Mouse (Mus musculus): ENCODE data around the gene Prkcz. TPM values are rescaled to one million over a fixed set of nuclear protein-coding genes. Genes with fewer than 3 reads are reported as not detected.

Prkcz gene
- total and polyA plus RNA-seq, 3 experiments = 0.16 to 11.8 (median 1.6) TPM

DNA sequence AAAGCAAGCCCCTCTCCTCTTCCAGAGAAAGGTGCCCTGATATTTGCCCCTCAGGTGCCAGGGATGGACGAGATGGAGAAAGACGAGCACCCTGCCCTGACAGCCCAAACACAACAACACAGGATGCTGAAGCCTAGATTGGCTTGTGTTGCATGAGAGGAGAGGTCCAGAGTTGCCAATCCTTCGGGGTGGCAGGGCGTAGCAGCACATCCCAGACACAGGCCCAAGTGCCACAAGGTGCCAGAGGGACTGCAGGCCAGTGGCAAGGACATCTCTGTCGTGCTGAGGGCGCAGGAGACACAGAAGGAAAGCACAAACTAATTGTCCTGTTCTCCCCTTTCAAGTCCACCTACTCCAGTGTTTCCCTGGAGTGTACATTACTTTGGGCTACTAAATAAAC, 147.0 kb downstream of the Prkcz start:
- Histone ChIP-seq H3K4me2 (ENCODE audit: insufficient read depth, low read depth, poor library complexity, severe bottlenecking) (no peak overlapping the region), H3K4me3 (replicated peaks in 1 of 3; ENCODE audit: low read depth in 2 of 3, low read length in 2 of 3, poor library complexity in 1 of 3) (no peak overlapping the region), H3K36me3 (replicated peaks in 1 of 2; ENCODE audit: control insufficient read depth in 1 of 2, insufficient read depth in 1 of 2, low read length in 1 of 2) (peaks cover 19 to 86% of the 10 kb centered on the region in 2 experiments), H3K27ac (ENCODE audit: insufficient read depth, low read depth) (no peak overlapping the region), H3K27me3 (replicated peaks) (no peaks in the 10 kb centered on the region), H3K9ac (ENCODE audit: insufficient read depth, low read depth) (no peak overlapping the region), H3K4me1 (ENCODE audit: control insufficient read depth in 1 of 2, insufficient read depth in 2 of 2) (peaks cover 45 to 86% of the 10 kb centered on the region in 2 experiments), H3K79me2 (replicated peaks; ENCODE audit: control insufficient read depth, extremely low read depth, insufficient read depth, poor library complexity, severe bottlenecking) (peaks cover 98% of the 10 kb centered on the region), H3K9me3 (replicated peaks; ENCODE audit: low read length) (no peaks in the 10 kb centered on the region)
- TF ChIP-seq USF2 (conservative IDR thresholded peaks at IDR 0.05; ENCODE audit: low read depth, low read length) = no peak
- no peak for TF ChIP-seq ZKSCAN1 (IDR thresholded peaks at IDR 0.05; ENCODE audit: borderline replicate concordance, low read depth, low read length)
- no peak for TF ChIP-seq JUND (conservative IDR thresholded peaks at IDR 0.05; ENCODE audit: low read depth, low read length)
- no peak for TF ChIP-seq MYC (IDR thresholded peaks at IDR 0.05; ENCODE audit: low read depth, low read length)
- TF ChIP-seq ZNF384 (IDR thresholded peaks at IDR 0.05; ENCODE audit: low read depth, low read length) = no peak
- TF ChIP-seq SIN3A (IDR thresholded peaks at IDR 0.05; ENCODE audit: low read length) = no peak
- TF ChIP-seq ELF1 (IDR thresholded peaks at IDR 0.05; ENCODE audit: low read depth, low read length) = no peak
- TF ChIP-seq CHD1 (IDR thresholded peaks at IDR 0.05; ENCODE audit: low read depth, low read length) = no peak
- no peak for TF ChIP-seq CHD2 (IDR thresholded peaks at IDR 0.05; ENCODE audit: low read length)
- no peak for TF ChIP-seq MEF2A (IDR thresholded peaks at IDR 0.05; ENCODE audit: borderline replicate concordance, low read depth, low read length)
- no peak for TF ChIP-seq HCFC1 (IDR thresholded peaks at IDR 0.05; ENCODE audit: low read depth, low read length)
- no peak for TF ChIP-seq USF1 (IDR thresholded peaks at IDR 0.05; ENCODE audit: low read depth, low read length)
- no peak for TF ChIP-seq RCOR1 (conservative IDR thresholded peaks at IDR 0.05; ENCODE audit: low read depth, low read length)
- TF ChIP-seq MAX (IDR thresholded peaks at IDR 0.05; ENCODE audit: low read length) = no peak
- no peak for TF ChIP-seq MAFK (IDR thresholded peaks at IDR 0.05; ENCODE audit: insufficient replicate concordance, low read length)
- dilution Hi-C loops (cut with MboI; ENCODE audit: extremely low pct_ligation_motif_present, extremely low pct_unique_long_range_greater_than_20kb, low sequenced_read_pairs) (no loop called here), in situ Hi-C loops (cut with MboI; ENCODE audit: low pct_ligation_motif_present, low pct_unique_long_range_greater_than_20kb, low sequenced_read_pairs) (no loop called here)
- no peak for DNase-seq (ENCODE audit: extremely low read depth)

DNA sequence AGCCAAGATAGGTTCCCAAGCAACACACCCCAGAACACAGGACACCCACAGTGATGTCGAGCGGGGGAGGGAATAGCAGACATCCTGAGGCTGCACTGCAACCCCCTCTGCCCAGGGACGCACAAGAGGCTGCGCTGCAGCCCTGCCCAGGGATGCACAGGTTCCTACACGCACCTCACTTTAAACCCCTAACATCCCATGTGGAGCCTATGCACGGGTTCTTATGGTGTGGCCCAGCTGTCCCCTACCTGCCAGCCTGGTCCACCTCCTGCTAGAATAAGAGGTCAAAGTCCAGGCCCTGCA, 147.5 kb downstream of the Prkcz start:
- H3K36me3 ChIP-seq (replicated peaks in 1 of 2; ENCODE audit: control insufficient read depth in 1 of 2, insufficient read depth in 1 of 2, low read length in 1 of 2) = peaks cover 19 to 90% of the 10 kb centered on the region in 2 experiments
- no peak overlapping the region for H3K4me2 ChIP-seq (ENCODE audit: insufficient read depth, low read depth, poor library complexity, severe bottlenecking)
- H3K27me3 ChIP-seq (replicated peaks) = no peaks in the 10 kb centered on the region
- no peak overlapping the region for H3K9ac ChIP-seq (ENCODE audit: insufficient read depth, low read depth)
- no peak for DNase-seq (ENCODE audit: extremely low read depth)
- H3K4me3 ChIP-seq (replicated peaks in 1 of 3; ENCODE audit: low read depth in 2 of 3, low read length in 2 of 3, poor library complexity in 1 of 3) = no peak overlapping the region
- no peaks in the 10 kb centered on the region for H3K9me3 ChIP-seq (replicated peaks; ENCODE audit: low read length)
- H3K4me1 ChIP-seq (ENCODE audit: control insufficient read depth in 1 of 2, insufficient read depth in 2 of 2) = peaks cover 49 to 85% of the 10 kb centered on the region in 2 experiments
- peaks cover 98% of the 10 kb centered on the region for H3K79me2 ChIP-seq (replicated peaks; ENCODE audit: control insufficient read depth, extremely low read depth, insufficient read depth, poor library complexity, severe bottlenecking)
- dilution Hi-C loops (cut with MboI; ENCODE audit: extremely low pct_ligation_motif_present, extremely low pct_unique_long_range_greater_than_20kb, low sequenced_read_pairs) (no loop called here), in situ Hi-C loops (cut with MboI; ENCODE audit: low pct_ligation_motif_present, low pct_unique_long_range_greater_than_20kb, low sequenced_read_pairs) (no loop called here)
- TF ChIP-seq IRF4 (IDR thresholded peaks at IDR 0.05; ENCODE audit: low read depth, low read length) = no peak
- no peak for TF ChIP-seq RCOR1 (conservative IDR thresholded peaks at IDR 0.05; ENCODE audit: low read depth, low read length)
- no peak overlapping the region for H3K27ac ChIP-seq (ENCODE audit: insufficient read depth, low read depth)
